Comparison of ENCODE assay signal across 8 mouse cellular contexts in genomic region chr2:153585981-153586380, GRCm38 (mm10). TPM values are rescaled to one million over a fixed set of nuclear protein-coding genes. Genes with fewer than 3 reads are reported as not detected.
DNase-seq lines count a peak whose midpoint lies in the region; ATAC-seq and TF ChIP-seq lines count a peak whose summit lies in the region.

No protein-coding gene starts in this region.

- no peak for TF ChIP-seq CTCF in forebrain, postnatal 0 days (IDR thresholded peaks at IDR 0.05; ENCODE audit: low read depth)
- TF ChIP-seq CTCF in intestine, postnatal 0 days (IDR thresholded peaks at IDR 0.05; ENCODE audit: low read depth): no peak

- H3K27ac ChIP-seq in forebrain, embryonic 11.5 days (ENCODE audit: low read depth, low read length): no peak overlapping the region
- H3K27ac ChIP-seq in forebrain, postnatal 0 days (ENCODE audit: low read depth, low read length): no peak overlapping the region
- no peak overlapping the region for H3K27ac ChIP-seq in lung, embryonic 15.5 days
- no peak overlapping the region for H3K27ac ChIP-seq in intestine, postnatal 0 days (ENCODE audit: low read depth, low read length)
- H3K27ac ChIP-seq in neural tube, embryonic 14.5 days (ENCODE audit: low read depth, low read length): no peak overlapping the region

- 62% methylated on average over 6 of the region's 6 CpGs for WGBS in forebrain, embryonic 11.5 days
- 69% methylated on average over 6 of the region's 6 CpGs for WGBS in forebrain, postnatal 0 days
- 70% methylated on average over 6 of the region's 6 CpGs for WGBS in lung, embryonic 15.5 days
- 79% methylated on average over 6 of the region's 6 CpGs for WGBS in intestine, postnatal 0 days
- WGBS in neural tube, embryonic 14.5 days: 79% methylated on average over 6 of the region's 6 CpGs

- ATAC-seq in forebrain, embryonic 11.5 days (replicated peaks; ENCODE audit: low FRiP score): no peak
- no peak; the same call in 1 of the 2 replicates for ATAC-seq in forebrain, postnatal 0 days
- ATAC-seq in lung, embryonic 15.5 days (ENCODE audit: borderline replicate concordance, extremely low read depth, low FRiP score, low TSS enrichment): no peak
- no peak for ATAC-seq in intestine, postnatal 0 days
- ATAC-seq in neural tube, embryonic 14.5 days (ENCODE audit: low read depth): no peak

- H3K4me3 ChIP-seq in forebrain, embryonic 11.5 days (ENCODE audit: low read depth, low read length): no peak overlapping the region
- no peak overlapping the region for H3K4me3 ChIP-seq in forebrain, postnatal 0 days (ENCODE audit: low read depth, low read length)
- no peak overlapping the region for H3K4me3 ChIP-seq in lung, embryonic 15.5 days
- no peak overlapping the region for H3K4me3 ChIP-seq in intestine, postnatal 0 days (ENCODE audit: low read depth, low read length)
- peak overlapping the region; percentile 14; the same call in 1 of the 2 replicates for H3K4me3 ChIP-seq in neural tube, embryonic 14.5 days (ENCODE audit: low read depth, low read length)

- H3K9ac ChIP-seq in forebrain, embryonic 11.5 days (ENCODE audit: low read length): peak overlapping the region; percentile 41
- no peak overlapping the region for H3K9ac ChIP-seq in forebrain, postnatal 0 days
- H3K9ac ChIP-seq in lung, embryonic 15.5 days: no peak overlapping the region
- no peak overlapping the region for H3K9ac ChIP-seq in intestine, postnatal 0 days (ENCODE audit: low read depth, low read length)
- no peak overlapping the region for H3K9ac ChIP-seq in neural tube, embryonic 14.5 days (replicated peaks; ENCODE audit: low read depth, low read length)

- H3K36me3 ChIP-seq in forebrain, embryonic 11.5 days (ENCODE audit: control insufficient read depth, insufficient read depth, low read length): no peaks in the 10 kb centered on the region
- no peaks in the 10 kb centered on the region for H3K36me3 ChIP-seq in forebrain, postnatal 0 days (ENCODE audit: insufficient read depth)
- H3K36me3 ChIP-seq in lung, embryonic 15.5 days: no peaks in the 10 kb centered on the region
- H3K36me3 ChIP-seq in intestine, postnatal 0 days (ENCODE audit: control insufficient read depth, insufficient read depth): no peaks in the 10 kb centered on the region
- H3K36me3 ChIP-seq in neural tube, embryonic 14.5 days (ENCODE audit: control insufficient read depth, insufficient read depth, low read length): no peaks in the 10 kb centered on the region

- H3K4me2 ChIP-seq in forebrain, embryonic 11.5 days (ENCODE audit: low read depth, low read length, severe bottlenecking): peak overlapping the region; percentile 43; the same call in 1 of the 2 replicates
- H3K4me2 ChIP-seq in forebrain, postnatal 0 days (ENCODE audit: low read depth): no peak overlapping the region; the same call in 1 of the 2 replicates
- H3K4me2 ChIP-seq in lung, embryonic 15.5 days: peak overlapping the region; percentile 48
- H3K4me2 ChIP-seq in intestine, postnatal 0 days (replicated peaks; ENCODE audit: low read depth): peak overlapping the region; percentile 61
- H3K4me2 ChIP-seq in neural tube, embryonic 14.5 days (ENCODE audit: low read depth, low read length): peak overlapping the region; percentile 8; the same call in 1 of the 2 replicates

- no peak for DNase-seq in forebrain, embryonic 11.5 days (ENCODE audit: low spot score)
- no peak for DNase-seq in forebrain, postnatal 0 days
- DNase-seq in lung, postnatal 14 days: no peak
- no peak for DNase-seq in layer of hippocampus, postnatal 14 days (ENCODE audit: low spot score in 2 of 2)
- DNase-seq in natural killer cell, adult 2 months (ENCODE audit: low spot score in 2 of 2): no peak

- no peaks in the 10 kb centered on the region for H3K27me3 ChIP-seq in forebrain, embryonic 11.5 days (ENCODE audit: control insufficient read depth, insufficient read depth, low read length)
- H3K27me3 ChIP-seq in forebrain, postnatal 0 days (ENCODE audit: insufficient read depth, low read length): no peaks in the 10 kb centered on the region
- H3K27me3 ChIP-seq in lung, embryonic 15.5 days: no peaks in the 10 kb centered on the region
- no peaks in the 10 kb centered on the region for H3K27me3 ChIP-seq in intestine, postnatal 0 days (replicated peaks; ENCODE audit: control insufficient read depth, insufficient read depth, low read length)
- no peaks in the 10 kb centered on the region for H3K27me3 ChIP-seq in neural tube, embryonic 14.5 days (ENCODE audit: control insufficient read depth, insufficient read depth, low read length)

- H3K4me1 ChIP-seq in forebrain, embryonic 11.5 days (replicated peaks; ENCODE audit: control insufficient read depth, insufficient read depth, low read length): peaks cover 6% of the 10 kb centered on the region; the same call in 1 of the 2 replicates
- H3K4me1 ChIP-seq in forebrain, postnatal 0 days (ENCODE audit: insufficient read depth): no peaks in the 10 kb centered on the region
- H3K4me1 ChIP-seq in lung, embryonic 15.5 days: peaks cover 4% of the 10 kb centered on the region
- H3K4me1 ChIP-seq in intestine, postnatal 0 days (replicated peaks; ENCODE audit: control insufficient read depth, insufficient read depth, low read length): peaks cover 10% of the 10 kb centered on the region
- H3K4me1 ChIP-seq in neural tube, embryonic 14.5 days (ENCODE audit: control insufficient read depth, insufficient read depth, low read length): peaks cover 5% of the 10 kb centered on the region; the same call in 1 of the 2 replicates

- H3K9me3 ChIP-seq in forebrain, embryonic 11.5 days (ENCODE audit: control insufficient read depth, low read length): no peaks in the 10 kb centered on the region
- H3K9me3 ChIP-seq in forebrain, postnatal 0 days (ENCODE audit: low read length): no peaks in the 10 kb centered on the region
- no peaks in the 10 kb centered on the region for H3K9me3 ChIP-seq in lung, embryonic 15.5 days
- no peaks in the 10 kb centered on the region for H3K9me3 ChIP-seq in intestine, postnatal 0 days (ENCODE audit: control insufficient read depth)
- no peaks in the 10 kb centered on the region for H3K9me3 ChIP-seq in neural tube, embryonic 14.5 days (ENCODE audit: control insufficient read depth, low read length)

RNA-seq across cellular contexts. Expression of gene Commd7, which starts 46.6 kb away (rescaled TPM):
- 56.8 and 60.9 TPM in 2 replicates for polyA plus RNA-seq in forebrain, embryonic 11.5 days (2014; fragmentation: Nextera tagmentation; extraction: Ambion mirVana)
- 39.2 and 46.4 TPM in 2 replicates for total RNA-seq in forebrain, postnatal 0 days (2014; rRNA removed)
- polyA plus RNA-seq in forebrain, postnatal 0 days (2015; fragmentation: Nextera tagmentation; extraction: Ambion mirVana): 105 and 116 TPM in 2 replicates
- polyA plus RNA-seq in lung, embryonic 15.5 days (2015; fragmentation: Nextera tagmentation; extraction: Ambion mirVana): 83.5 and 84.8 TPM in 2 replicates
- 74.8 and 84.7 TPM in 2 replicates for polyA plus RNA-seq in intestine, postnatal 0 days (2015; fragmentation: Nextera tagmentation; extraction: Ambion mirVana)
- 77.1 and 77.3 TPM in 2 replicates for polyA plus RNA-seq in neural tube, embryonic 14.5 days (2014; fragmentation: Nextera tagmentation; extraction: Ambion mirVana)
- total RNA-seq in layer of hippocampus, postnatal 14 days (2021): 10 to 100 TPM; 25.3 to 27.8 TPM

RNA-seq across cellular contexts. Expression of gene Nol4l, which starts 56.2 kb away (rescaled TPM):
- 25.6 and 26.2 TPM in 2 replicates for polyA plus RNA-seq in forebrain, embryonic 11.5 days (2014; fragmentation: Nextera tagmentation; extraction: Ambion mirVana)
- 57.4 and 58.5 TPM in 2 replicates for total RNA-seq in forebrain, postnatal 0 days (2014; rRNA removed)
- 20.5 and 28.0 TPM in 2 replicates for polyA plus RNA-seq in forebrain, postnatal 0 days (2015; fragmentation: Nextera tagmentation; extraction: Ambion mirVana)
- polyA plus RNA-seq in lung, embryonic 15.5 days (2015; fragmentation: Nextera tagmentation; extraction: Ambion mirVana): 10.2 and 11.3 TPM in 2 replicates
- 21.9 and 25.2 TPM in 2 replicates for polyA plus RNA-seq in intestine, postnatal 0 days (2015; fragmentation: Nextera tagmentation; extraction: Ambion mirVana)
- 44.4 and 47.9 TPM in 2 replicates for polyA plus RNA-seq in neural tube, embryonic 14.5 days (2014; fragmentation: Nextera tagmentation; extraction: Ambion mirVana)
- total RNA-seq in layer of hippocampus, postnatal 14 days (2021): 10 to 100 TPM; 55.6 to 60.1 TPM
